Mouse (Mus musculus): ENCODE results near the gene Mfsd4b2.

DNA sequence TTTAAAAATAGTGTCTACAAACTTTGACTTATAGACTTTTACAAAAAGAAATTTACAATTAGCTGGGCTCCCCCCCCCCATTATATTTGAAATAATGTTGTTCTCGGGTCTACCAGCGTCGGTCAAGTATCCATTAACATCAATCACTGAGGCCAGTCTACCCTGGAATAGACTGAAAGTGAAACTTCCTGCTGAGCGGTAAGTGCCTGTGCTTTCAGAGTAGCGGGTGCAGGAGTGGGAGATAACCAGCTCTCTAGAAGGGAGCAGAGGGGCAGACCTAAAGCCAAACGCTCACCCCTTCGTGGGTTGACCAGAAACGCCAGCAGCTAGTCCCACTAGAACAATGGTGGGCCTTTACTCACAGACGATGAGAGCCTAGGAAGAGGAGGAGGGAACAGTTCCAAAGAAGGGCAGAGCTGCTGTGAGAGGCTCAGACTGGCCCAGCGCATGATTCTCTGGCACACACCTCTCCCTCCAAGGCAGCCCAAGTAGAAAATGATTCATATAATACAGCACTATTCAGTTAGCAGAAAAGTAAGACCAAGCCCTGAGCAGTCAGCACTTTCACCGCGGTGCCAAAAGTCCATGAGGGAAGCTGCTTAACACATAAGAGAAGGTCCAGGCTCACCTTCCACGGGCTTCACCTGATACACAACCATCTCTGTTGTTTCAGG lies 17.8 kb downstream of the Mfsd4b2 start:
- no peak for TF ChIP-seq MAX (IDR thresholded peaks at IDR 0.05; ENCODE audit: low read depth)
- TF ChIP-seq POLR2A (IDR thresholded peaks at IDR 0.05; ENCODE audit: insufficient read length, low read depth) = no peak
- no peak for TF ChIP-seq TCF3 (IDR thresholded peaks at IDR 0.05; ENCODE audit: insufficient read length, low read depth)
- TF ChIP-seq E2F4 (IDR thresholded peaks at IDR 0.05; ENCODE audit: insufficient read depth) = no peak
- TF ChIP-seq TCF12 (IDR thresholded peaks at IDR 0.05; ENCODE audit: insufficient read depth, poor library complexity, severe bottlenecking) = no peak
- no peak for TF ChIP-seq CEBPB (IDR thresholded peaks at IDR 0.05; ENCODE audit: insufficient read depth, poor library complexity, severe bottlenecking)
- TF ChIP-seq REST (IDR thresholded peaks at IDR 0.05; ENCODE audit: insufficient read depth, insufficient read length) = no peak
- no peak for TF ChIP-seq MYOD1 (IDR thresholded peaks at IDR 0.05; ENCODE audit: control insufficient read depth in 1 of 3, insufficient read length in 2 of 3, low read depth in 2 of 3)
- TF ChIP-seq USF1 (IDR thresholded peaks at IDR 0.05; ENCODE audit: low read depth) = no peak
